Mouse (Mus musculus): ENCODE data around the gene Jakmip3. TPM values are rescaled to one million over a fixed set of nuclear protein-coding genes. Genes with fewer than 3 reads are reported as not detected.
A peak's percentile ranks its signal among the peaks of the same experiment; 100 is the strongest.

The Jakmip3 gene
- polyA plus RNA-seq, 1 experiment from 2014 or later: 0.14 TPM

- no peak for ATAC-seq
Measured at GRCm38 (mm10) chr7:139063406-139063805, 122.9 kb downstream of the Jakmip3 start.

GRCm38 (mm10) chr7:139068182-139068623 lies 127.7 kb downstream of the Jakmip3 start:
- H3K4me1 ChIP-seq (replicated peaks; ENCODE audit: control insufficient read depth, insufficient read depth, low read length): no peaks in the 10 kb centered on the region
- H3K9me3 ChIP-seq (ENCODE audit: control insufficient read depth): no peaks in the 10 kb centered on the region
- TF ChIP-seq CTCF (IDR thresholded peaks at IDR 0.05; ENCODE audit: low read depth): peak; percentile 75
- no peaks in the 10 kb centered on the region for H3K27me3 ChIP-seq (replicated peaks; ENCODE audit: control insufficient read depth, insufficient read depth, low read length)
- H3K4me2 ChIP-seq (replicated peaks; ENCODE audit: low read depth): no peak overlapping the region
- 0% methylated on average over 2 of the region's 2 CpGs for WGBS
- H3K4me3 ChIP-seq (ENCODE audit: low read depth, low read length): no peak overlapping the region
- H3K9ac ChIP-seq (ENCODE audit: low read depth, low read length): no peak overlapping the region
- ATAC-seq: no peak
- H3K27ac ChIP-seq (ENCODE audit: low read depth, low read length): no peak overlapping the region
- H3K36me3 ChIP-seq (ENCODE audit: control insufficient read depth, insufficient read depth): no peaks in the 10 kb centered on the region

More at GRCm38 (mm10) chr7:139063406-139063805, 122.9 kb downstream of the Jakmip3 start:
- no peaks in the 10 kb centered on the region for H3K9me3 ChIP-seq (ENCODE audit: control insufficient read depth)
- no peaks in the 10 kb centered on the region for H3K4me1 ChIP-seq (replicated peaks; ENCODE audit: control insufficient read depth, insufficient read depth, low read length)
- H3K4me2 ChIP-seq (replicated peaks; ENCODE audit: low read depth): no peak overlapping the region
- WGBS: 63% methylated on average over 4 of the region's 4 CpGs
- peak; percentile 64 for TF ChIP-seq CTCF (IDR thresholded peaks at IDR 0.05; ENCODE audit: low read depth)
- H3K9ac ChIP-seq (ENCODE audit: low read depth, low read length): no peak overlapping the region
- no peaks in the 10 kb centered on the region for H3K36me3 ChIP-seq (ENCODE audit: control insufficient read depth, insufficient read depth)
- no peak overlapping the region for H3K4me3 ChIP-seq (ENCODE audit: low read depth, low read length)
- H3K27me3 ChIP-seq (replicated peaks; ENCODE audit: control insufficient read depth, insufficient read depth, low read length): no peaks in the 10 kb centered on the region
- H3K27ac ChIP-seq (ENCODE audit: low read depth, low read length): no peak overlapping the region

GRCm38 (mm10) chr7:139074189-139074588 lies 133.7 kb downstream of the Jakmip3 start:
- WGBS: 35% methylated on average over 6 of the region's 6 CpGs
- Histone ChIP-seq H3K4me2 (replicated peaks; ENCODE audit: low read depth) (no peak overlapping the region), H3K4me1 (replicated peaks; ENCODE audit: control insufficient read depth, insufficient read depth, low read length) (no peaks in the 10 kb centered on the region), H3K27ac (ENCODE audit: low read depth, low read length) (no peak overlapping the region), H3K9me3 (ENCODE audit: control insufficient read depth) (no peaks in the 10 kb centered on the region), H3K4me3 (ENCODE audit: low read depth, low read length) (no peak overlapping the region), H3K36me3 (ENCODE audit: control insufficient read depth, insufficient read depth) (no peaks in the 10 kb centered on the region), H3K9ac (ENCODE audit: low read depth, low read length) (no peak overlapping the region), H3K27me3 (replicated peaks; ENCODE audit: control insufficient read depth, insufficient read depth, low read length) (no peaks in the 10 kb centered on the region)
- no peak for ATAC-seq
- no peak for TF ChIP-seq CTCF (IDR thresholded peaks at IDR 0.05; ENCODE audit: low read depth)

- WGBS: 60% methylated on average over 14 of the region's 14 CpGs
- no peak overlapping the region for H3K4me3 ChIP-seq (ENCODE audit: low read depth, low read length)
- no peaks in the 10 kb centered on the region for H3K27me3 ChIP-seq (replicated peaks; ENCODE audit: control insufficient read depth, insufficient read depth, low read length)
- no peak overlapping the region for H3K9ac ChIP-seq (ENCODE audit: low read depth, low read length)
- no peaks in the 10 kb centered on the region for H3K9me3 ChIP-seq (ENCODE audit: control insufficient read depth)
- H3K27ac ChIP-seq (ENCODE audit: low read depth, low read length): no peak overlapping the region
- TF ChIP-seq CTCF (IDR thresholded peaks at IDR 0.05; ENCODE audit: low read depth): no peak
- H3K36me3 ChIP-seq (ENCODE audit: control insufficient read depth, insufficient read depth): no peaks in the 10 kb centered on the region
- no peak for ATAC-seq
- no peaks in the 10 kb centered on the region for H3K4me1 ChIP-seq (replicated peaks; ENCODE audit: control insufficient read depth, insufficient read depth, low read length)
- no peak overlapping the region for H3K4me2 ChIP-seq (replicated peaks; ENCODE audit: low read depth)
Measured at GRCm38 (mm10) chr7:139075054-139075794, 134.7 kb downstream of the Jakmip3 start.

GRCm38 (mm10) chr7:139077283-139077682 lies 136.8 kb downstream of the Jakmip3 start:
- no peak for ATAC-seq
- no peak overlapping the region for H3K4me3 ChIP-seq (ENCODE audit: low read depth, low read length)
- no peaks in the 10 kb centered on the region for H3K36me3 ChIP-seq (ENCODE audit: control insufficient read depth, insufficient read depth)
- 40% methylated on average over 7 of the region's 7 CpGs for WGBS
- H3K9ac ChIP-seq (ENCODE audit: low read depth, low read length): no peak overlapping the region
- H3K4me1 ChIP-seq (replicated peaks; ENCODE audit: control insufficient read depth, insufficient read depth, low read length): no peaks in the 10 kb centered on the region
- no peaks in the 10 kb centered on the region for H3K9me3 ChIP-seq (ENCODE audit: control insufficient read depth)
- no peak overlapping the region for H3K4me2 ChIP-seq (replicated peaks; ENCODE audit: low read depth)
- H3K27me3 ChIP-seq (replicated peaks; ENCODE audit: control insufficient read depth, insufficient read depth, low read length): no peaks in the 10 kb centered on the region
- no peak for TF ChIP-seq CTCF (IDR thresholded peaks at IDR 0.05; ENCODE audit: low read depth)
- no peak overlapping the region for H3K27ac ChIP-seq (ENCODE audit: low read depth, low read length)

GRCm38 (mm10) chr7:139078181-139078580 lies 137.7 kb downstream of the Jakmip3 start:
- Histone ChIP-seq H3K4me1 (replicated peaks; ENCODE audit: control insufficient read depth, insufficient read depth, low read length) (no peaks in the 10 kb centered on the region), H3K27ac (ENCODE audit: low read depth, low read length) (no peak overlapping the region), H3K4me3 (ENCODE audit: low read depth, low read length) (no peak overlapping the region), H3K4me2 (replicated peaks; ENCODE audit: low read depth) (no peak overlapping the region), H3K9ac (ENCODE audit: low read depth, low read length) (no peak overlapping the region), H3K9me3 (ENCODE audit: control insufficient read depth) (no peaks in the 10 kb centered on the region), H3K36me3 (ENCODE audit: control insufficient read depth, insufficient read depth) (no peaks in the 10 kb centered on the region), H3K27me3 (replicated peaks; ENCODE audit: control insufficient read depth, insufficient read depth, low read length) (no peaks in the 10 kb centered on the region)
- no peak for ATAC-seq
- WGBS: 47% methylated on average over 6 of the region's 6 CpGs
- TF ChIP-seq CTCF (IDR thresholded peaks at IDR 0.05; ENCODE audit: low read depth): no peak
